Mouse (Mus musculus) granulocyte monocyte progenitor cell, adult 5-6 weeks (primary cell): ENCODE data around the gene Efhc1. TPM values are rescaled to one million over a fixed set of nuclear protein-coding genes. Genes with fewer than 3 reads are reported as not detected.

Experiments
- ATAC-seq: replicated peaks from 2 replicates; pipeline ENCODE4 v1.8.0; 2016; ENCODE audit warnings: mild to moderate bottlenecking, moderate TSS enrichment, inconsistent platforms; ENCODE audit not compliant: poor library complexity, severe bottlenecking
- total RNA-seq, 2 experiments: library from RNA; stranded (forward) in 1 of 2; stranded (reverse) in 1 of 2; fragments of 200-712, 200-1000 nt in 1 of 2; fragments of >200 nt in 1 of 2; fragmentation: Nextera tagmentation in 1 of 2; gene quantifications; 2 replicates each; pipeline ENCODE4 v1.2.3; 2014 to 2017

Gene Efhc1
- total RNA-seq, 2 experiments from 2014 or later = 0.15 TPM; not detected in 1

- ATAC-seq = no peak
Observed at GRCm38 (mm10) chr1:21002246-21003142, 51.1 kb downstream of the Efhc1 start.

GRCm38 (mm10) chr1:21004596-21004995, 53.2 kb downstream of the Efhc1 start:
- no peak for ATAC-seq

- ATAC-seq = no peak
Observed at GRCm38 (mm10) chr1:21006775-21007174, 55.3 kb downstream of the Efhc1 start.

GRCm38 (mm10) chr1:21007941-21008701, 56.7 kb downstream of the Efhc1 start:
- no peak for ATAC-seq

GRCm38 (mm10) chr1:21008891-21009290, 57.5 kb downstream of the Efhc1 start:
- ATAC-seq = no peak

- ATAC-seq = no peak
Observed at GRCm38 (mm10) chr1:21010282-21010800, 58.9 kb downstream of the Efhc1 start.

GRCm38 (mm10) chr1:21014463-21014862, 63.0 kb downstream of the Efhc1 start:
- peak; percentile 96 for ATAC-seq

GRCm38 (mm10) chr1:21023101-21023500, 71.7 kb downstream of the Efhc1 start:
- no peak for ATAC-seq

- peak; percentile 87 for ATAC-seq
Observed at GRCm38 (mm10) chr1:21025203-21025602, 73.8 kb downstream of the Efhc1 start.

- no peak for ATAC-seq
Observed at GRCm38 (mm10) chr1:21026534-21026933, 75.1 kb downstream of the Efhc1 start.

- ATAC-seq = no peak
Observed at GRCm38 (mm10) chr1:21029000-21029399, 77.6 kb downstream of the Efhc1 start.

- peak; percentile 70 for ATAC-seq
Observed at GRCm38 (mm10) chr1:21031650-21032049, 80.2 kb downstream of the Efhc1 start.

- ATAC-seq = no peak
Observed at GRCm38 (mm10) chr1:21033065-21033791, 81.8 kb downstream of the Efhc1 start.

GRCm38 (mm10) chr1:21033792-21034119, 82.3 kb downstream of the Efhc1 start:
- no peak for ATAC-seq

- ATAC-seq = peak; percentile 82
Observed at GRCm38 (mm10) chr1:21035878-21036277, 84.5 kb downstream of the Efhc1 start.

GRCm38 (mm10) chr1:21037881-21038601, 86.6 kb downstream of the Efhc1 start:
- no peak for ATAC-seq

- no peak for ATAC-seq
Observed at GRCm38 (mm10) chr1:21039564-21039963, 88.1 kb downstream of the Efhc1 start.

- ATAC-seq = no peak
Observed at GRCm38 (mm10) chr1:21040173-21040572, 88.7 kb downstream of the Efhc1 start.
